Mouse (Mus musculus) megakaryocyte, embryonic 14.5 days (primary cell): ENCODE measurements around the gene Atp1b3.

Experiments used
- FLI1 ChIP-seq: IDR thresholded peaks from 2 replicates; pipeline ENCODE4 v1.6.1; 2012; ENCODE audit warnings: low read length, inconsistent platforms, mixed read lengths
- GATA1 ChIP-seq: IDR thresholded peaks from 3 replicates; pipeline ENCODE4 v1.6.1; 2012; ENCODE audit warnings: mixed read lengths, low read length, inconsistent platforms, borderline replicate concordance

- TF ChIP-seq GATA1, result no peak
- no peak for TF ChIP-seq FLI1
Measured at GRCm38 (mm10) chr9:96350010-96350409, 14.2 kb downstream of the Atp1b3 start.
